Mouse (Mus musculus) intestine, postnatal 0 days (tissue): Measurements from ENCODE around the gene Sin3a. TPM values are rescaled to one million over a fixed set of nuclear protein-coding genes. Genes with fewer than 3 reads are reported as not detected.

Source experiments
- ATAC-seq: fragments of 200-750 bp; cut with Nextera tagmentation; 2 replicates; pipeline ENCODE4 v1.8.0; 2017; ENCODE audit warnings: mild to moderate bottlenecking, moderate TSS enrichment, moderate library complexity
- H3K27ac ChIP-seq: fragments of 300-500 bp; sonication (generic); 2 replicates; pipeline ENCODE4 v1.5.1; 2014; ENCODE audit warnings: mild to moderate bottlenecking, low read depth, low read length, moderate library complexity
- H3K27me3 ChIP-seq: fragments of 300-500 bp; sonication (generic); replicated peaks from 2 replicates; pipeline ENCODE4 v1.6.1; 2014; ENCODE audit warnings: low read length, mixed read lengths; ENCODE audit not compliant: control insufficient read depth, insufficient read depth
- H3K36me3 ChIP-seq: fragments of 300-500 bp; sonication (generic); 2 replicates; pipeline ENCODE4 v1.6.1; 2014; ENCODE audit warnings: mild to moderate bottlenecking, moderate library complexity; ENCODE audit not compliant: control insufficient read depth, insufficient read depth
- H3K4me1 ChIP-seq: fragments of 300-500 bp; sonication (generic); replicated peaks from 2 replicates; pipeline ENCODE4 v1.6.1; 2014; ENCODE audit warnings: antibody characterized with exemption, low read length, mixed read lengths; ENCODE audit not compliant: control insufficient read depth, insufficient read depth
- H3K4me2 ChIP-seq: fragments of 300-500 bp; sonication (generic); replicated peaks from 2 replicates; pipeline ENCODE4 v1.6.1; 2014; ENCODE audit warnings: low read depth, mild to moderate bottlenecking, moderate library complexity
- H3K4me3 ChIP-seq: fragments of 300-500 bp; sonication (generic); 2 replicates; pipeline ENCODE4 v1.5.1; 2014; ENCODE audit warnings: low read depth, low read length
- H3K9ac ChIP-seq: fragments of 300-500 bp; sonication (generic); 2 replicates; pipeline ENCODE4 v1.6.1; 2014; ENCODE audit warnings: mild to moderate bottlenecking, low read depth, low read length
- H3K9me3 ChIP-seq: fragments of 300-500 bp; sonication (generic); 2 replicates; pipeline ENCODE4 v1.6.1; 2016; ENCODE audit warnings: mixed run types; ENCODE audit not compliant: control insufficient read depth
- CTCF ChIP-seq: sonication (generic); IDR thresholded peaks from 2 replicates; pipeline ENCODE4 v1.5.1; 2016; ENCODE audit warnings: low read depth, mild to moderate bottlenecking, control low read depth, antibody characterized with exemption, moderate library complexity
- WGBS: fragments of 180-500 bp; shearing (Covaris S2); extraction: QIAGEN DNeasy Blood & Tissue Kit; methylation state at CpG from one replicate; pipeline ENCODE4 v1.1.7; 2014; 5-methylcytosine and 5-hydroxymethylcytosine counted together
- polyA plus RNA-seq: library from polyadenylated mRNA; unstranded; fragments of >200 nt; fragmentation: Nextera tagmentation; extraction: Ambion mirVana; gene quantifications from 2 replicates; pipeline ENCODE4 v1.2.1, GENCODE M21; 2015

The Sin3a gene
- polyA plus RNA-seq, 1 experiment from 2014 or later = 11.7 TPM

DNA sequence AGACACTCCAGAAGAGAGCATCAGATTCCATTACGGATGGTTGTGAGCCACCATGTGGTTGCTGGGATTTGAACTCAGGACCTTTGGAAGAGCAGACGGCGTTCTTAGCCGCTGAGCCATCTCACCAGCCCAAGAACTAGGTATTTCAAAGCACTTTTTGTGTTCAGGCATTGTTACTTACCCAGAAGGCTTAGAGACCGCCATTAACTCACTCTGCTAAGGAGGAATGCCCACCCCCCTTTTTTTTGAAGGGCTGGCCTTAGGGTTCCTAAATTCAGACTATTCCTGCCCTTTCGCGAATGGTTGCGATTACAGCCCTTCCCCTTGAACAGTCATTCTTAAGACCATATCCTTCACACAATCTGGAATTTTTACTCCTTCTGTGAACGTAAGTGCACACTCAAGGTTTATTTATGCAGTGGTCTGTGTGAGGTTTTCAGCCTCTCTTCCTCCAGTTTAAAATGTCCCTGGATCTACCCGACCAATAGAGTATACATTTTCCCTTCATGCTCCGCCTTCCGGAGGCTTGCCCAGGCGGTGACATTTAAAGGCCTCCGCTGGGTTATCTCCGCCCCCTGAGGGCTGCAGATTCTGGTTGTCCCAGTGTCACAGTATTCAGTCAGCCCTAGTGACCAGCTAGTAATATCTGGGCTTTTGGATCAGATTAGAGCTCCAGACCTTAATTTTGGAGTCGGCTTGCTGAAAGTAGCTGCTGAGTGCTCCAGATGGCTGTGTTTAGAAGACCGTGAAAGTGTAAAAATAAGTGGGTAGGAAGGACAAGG lies 3.2 kb downstream of the Sin3a start:
- Histone ChIP-seq H3K4me1 (0 out of 2 replicates have a peak, but pooled peaks cover 5% of the 10 kb centered on the region), H3K36me3 (no peaks in the 10 kb centered on the region), H3K4me2 (peak overlapping the region; percentile 91), H3K9ac (peak overlapping the region; percentile 62; the same call in 1 of the 2 replicates), H3K9me3 (no peaks in the 10 kb centered on the region), H3K27ac (peak overlapping the region; percentile 84), H3K27me3 (no peaks in the 10 kb centered on the region), H3K4me3 (peak overlapping the region; percentile 93)
- no peak for TF ChIP-seq CTCF
- 3% methylated on average over 17 of the region's 17 CpGs for WGBS
- no peak for ATAC-seq

DNA sequence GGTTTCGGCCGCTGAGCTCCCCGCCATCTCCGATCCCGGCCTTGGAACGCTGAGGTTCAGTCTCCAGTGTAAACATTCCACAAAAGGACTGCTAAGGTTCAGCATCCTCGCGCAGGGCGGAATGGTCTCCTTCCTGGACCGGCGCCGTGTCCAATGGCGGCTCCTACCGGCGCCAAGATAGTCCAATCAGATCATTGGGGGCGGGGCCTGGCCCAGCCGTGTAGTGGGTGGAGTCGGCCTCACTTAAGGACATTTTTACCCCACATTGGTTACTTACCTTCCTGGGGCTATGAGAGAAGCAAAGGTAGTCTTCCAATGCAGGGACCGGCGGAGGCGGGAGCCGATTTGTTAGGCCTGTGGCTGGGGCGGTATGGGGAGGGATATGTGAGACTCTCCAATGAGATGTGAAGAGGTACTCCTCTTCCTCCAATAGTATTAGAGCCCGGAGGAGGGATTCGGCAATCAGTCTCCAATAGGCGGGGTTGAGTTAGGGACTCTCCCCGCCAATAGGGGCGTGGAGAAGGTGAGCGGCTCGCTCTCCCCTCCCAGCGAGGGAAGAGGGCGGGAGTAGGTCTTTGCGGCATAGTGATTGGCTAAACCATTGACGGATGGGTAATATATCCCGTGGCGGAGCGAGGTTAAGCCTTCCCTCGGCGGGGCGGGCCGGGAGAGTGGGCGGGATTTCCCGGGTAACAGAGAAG lies 4.0 kb downstream of the Sin3a start:
- ATAC-seq = peak; percentile 83
- Histone ChIP-seq H3K36me3 (no peaks in the 10 kb centered on the region; the same call in 1 of the 2 replicates), H3K4me1 (0 out of 2 replicates have a peak, but pooled peaks cover 7% of the 10 kb centered on the region), H3K9me3 (no peaks in the 10 kb centered on the region), H3K27ac (peak overlapping the region; percentile 91), H3K9ac (peak overlapping the region; percentile 62), H3K4me3 (peak overlapping the region; percentile 93), H3K27me3 (no peaks in the 10 kb centered on the region), H3K4me2 (peak overlapping the region; percentile 91)
- TF ChIP-seq CTCF = peak; percentile 33; the same call in 1 of the 2 replicates
- WGBS = under 1% methylated on average over 41 of the region's 43 CpGs

DNA sequence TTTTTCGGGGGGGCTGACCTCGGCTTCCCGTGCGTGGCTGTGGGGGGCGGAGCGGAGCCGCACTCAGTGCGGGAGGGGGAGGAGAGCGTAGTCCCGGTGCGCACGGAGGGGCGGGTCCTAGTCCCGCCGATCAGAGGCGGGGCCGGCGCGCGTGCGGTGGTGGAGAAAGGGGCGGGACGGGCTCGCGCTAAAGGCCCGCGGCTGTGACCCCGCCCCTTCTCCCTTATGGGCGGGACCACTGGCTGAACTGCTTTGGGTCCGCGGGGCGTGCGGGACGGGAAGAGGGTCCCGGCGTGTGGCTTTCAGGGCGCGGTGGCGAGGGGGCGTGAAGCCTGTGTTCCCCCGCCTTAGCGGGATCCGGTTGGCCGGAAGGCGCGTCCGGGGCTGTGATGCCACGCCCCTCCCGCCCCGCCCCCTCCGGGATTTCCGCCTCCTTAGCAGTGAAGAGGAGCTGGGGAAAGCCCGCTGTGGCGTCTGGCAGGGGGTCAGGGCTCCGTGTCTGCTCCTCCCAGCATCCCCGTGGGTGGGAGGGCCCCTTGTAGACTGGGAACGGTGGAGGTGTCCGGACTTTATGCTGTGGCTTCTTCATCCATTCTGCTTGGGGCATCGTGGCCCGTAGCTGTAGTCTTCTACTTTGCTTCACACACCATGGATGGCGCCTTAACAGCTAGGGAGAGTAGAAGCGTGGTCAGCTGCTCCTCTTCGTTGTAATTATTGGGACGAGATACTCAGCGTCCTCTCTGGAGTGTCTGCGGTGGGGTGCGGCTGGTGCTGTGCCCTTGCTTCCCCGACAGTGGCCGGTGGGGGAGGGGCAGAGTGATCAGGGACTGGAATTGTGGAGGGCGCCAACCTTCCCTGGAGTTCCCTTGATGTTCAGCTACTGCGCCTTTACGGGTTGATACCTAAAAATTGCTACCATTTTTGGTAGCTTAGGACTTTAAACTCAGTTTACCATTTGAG lies 5.1 kb downstream of the Sin3a start:
- 0 out of 2 replicates have a peak, but pooled peaks cover 7% of the 10 kb centered on the region for H3K4me1 ChIP-seq
- H3K9ac ChIP-seq = peak overlapping the region; percentile 62
- under 1% methylated on average over 56 of the region's 72 CpGs for WGBS
- H3K27ac ChIP-seq = peak overlapping the region; percentile 91
- H3K27me3 ChIP-seq = no peaks in the 10 kb centered on the region
- ATAC-seq = peak; percentile 29
- TF ChIP-seq CTCF = peak; percentile 16; the same call in 1 of the 2 replicates
- H3K9me3 ChIP-seq = no peaks in the 10 kb centered on the region
- peak overlapping the region; percentile 93 for H3K4me3 ChIP-seq
- H3K36me3 ChIP-seq = no peaks in the 10 kb centered on the region; the same call in 1 of the 2 replicates
- H3K4me2 ChIP-seq = peak overlapping the region; percentile 90

DNA sequence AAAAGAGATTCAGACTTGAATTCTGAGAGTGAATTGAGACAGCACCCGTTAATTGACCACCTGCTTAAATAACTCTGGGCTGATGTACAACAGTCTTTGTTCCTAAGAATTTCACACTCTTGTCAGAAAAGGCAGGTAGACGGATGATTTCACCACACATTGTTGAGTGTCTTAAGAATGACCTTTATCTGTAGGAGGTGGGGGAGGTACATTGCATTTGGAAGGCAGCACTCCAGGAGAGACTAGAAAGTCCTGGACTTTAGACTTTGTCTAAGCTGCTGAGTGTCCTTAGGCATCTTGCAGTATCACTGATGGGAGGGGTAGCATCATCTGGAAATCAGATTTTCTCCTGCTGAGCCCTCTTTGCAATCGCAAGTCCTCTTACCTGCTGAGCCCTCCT lies 10.4 kb downstream of the Sin3a start:
- no peak overlapping the region for H3K4me3 ChIP-seq
- no peaks in the 10 kb centered on the region for H3K9me3 ChIP-seq
- peaks cover 11% of the 10 kb centered on the region for H3K36me3 ChIP-seq
- H3K9ac ChIP-seq = no peak overlapping the region
- H3K4me1 ChIP-seq = 0 out of 2 replicates have a peak, but pooled peaks cover 7% of the 10 kb centered on the region
- 56% methylated on average over 3 of the region's 3 CpGs for WGBS
- H3K27me3 ChIP-seq = no peaks in the 10 kb centered on the region
- no peak for ATAC-seq
- no peak for TF ChIP-seq CTCF
- H3K4me2 ChIP-seq = no peak overlapping the region
- no peak overlapping the region for H3K27ac ChIP-seq

DNA sequence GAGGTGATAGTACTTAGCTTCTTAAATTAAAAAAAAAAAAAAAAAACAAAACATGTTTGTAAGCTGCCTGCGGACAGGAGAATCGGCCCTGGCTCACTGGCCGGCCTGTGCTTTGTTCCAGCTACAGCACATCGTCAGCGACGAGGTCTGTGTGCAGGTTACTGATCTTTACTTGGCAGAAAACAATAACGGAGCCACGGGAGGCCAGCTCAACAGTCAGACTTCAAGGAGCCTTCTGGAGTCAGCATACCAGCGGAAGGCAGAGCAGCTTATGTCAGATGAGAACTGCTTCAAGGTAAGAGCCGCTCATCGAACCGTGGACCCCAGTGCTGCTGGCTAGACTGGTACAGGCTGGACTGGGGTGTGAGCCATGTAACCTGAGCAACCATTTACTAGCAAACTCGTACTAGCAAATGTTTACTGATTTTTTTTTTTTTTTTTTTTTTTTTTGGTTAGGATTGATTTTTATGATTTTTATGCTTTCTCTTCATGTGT lies 45.5 kb downstream of the Sin3a start:
- WGBS = 90% methylated on average over 13 of the region's 13 CpGs

More for the DNA sequence above, 45.5 kb downstream of the Sin3a start:
- H3K4me1 ChIP-seq = no peaks in the 10 kb centered on the region
- H3K27ac ChIP-seq = no peak overlapping the region
- H3K9ac ChIP-seq = no peak overlapping the region
- H3K4me2 ChIP-seq = no peak overlapping the region
- no peaks in the 10 kb centered on the region for H3K9me3 ChIP-seq
- ATAC-seq = no peak
- no peaks in the 10 kb centered on the region for H3K27me3 ChIP-seq
- peaks cover 78% of the 10 kb centered on the region for H3K36me3 ChIP-seq
- no peak for TF ChIP-seq CTCF
- H3K4me3 ChIP-seq = no peak overlapping the region
